Mouse (Mus musculus) bone marrow macrophage, adult 2 months (primary cell): Measurements from ENCODE around the gene Tsc22d4.

ENCODE experiments used
- CTCF ChIP-seq: IDR thresholded peaks from 2 replicates; pipeline ENCODE4 v1.5.1; 2012; ENCODE audit warnings: low read depth, mild to moderate bottlenecking, low read length, moderate library complexity
- POLR2A ChIP-seq: IDR thresholded peaks from 2 replicates; pipeline ENCODE4 v1.6.1; 2012; ENCODE audit warnings: mild to moderate bottlenecking, low read depth, low read length, borderline replicate concordance

DNA sequence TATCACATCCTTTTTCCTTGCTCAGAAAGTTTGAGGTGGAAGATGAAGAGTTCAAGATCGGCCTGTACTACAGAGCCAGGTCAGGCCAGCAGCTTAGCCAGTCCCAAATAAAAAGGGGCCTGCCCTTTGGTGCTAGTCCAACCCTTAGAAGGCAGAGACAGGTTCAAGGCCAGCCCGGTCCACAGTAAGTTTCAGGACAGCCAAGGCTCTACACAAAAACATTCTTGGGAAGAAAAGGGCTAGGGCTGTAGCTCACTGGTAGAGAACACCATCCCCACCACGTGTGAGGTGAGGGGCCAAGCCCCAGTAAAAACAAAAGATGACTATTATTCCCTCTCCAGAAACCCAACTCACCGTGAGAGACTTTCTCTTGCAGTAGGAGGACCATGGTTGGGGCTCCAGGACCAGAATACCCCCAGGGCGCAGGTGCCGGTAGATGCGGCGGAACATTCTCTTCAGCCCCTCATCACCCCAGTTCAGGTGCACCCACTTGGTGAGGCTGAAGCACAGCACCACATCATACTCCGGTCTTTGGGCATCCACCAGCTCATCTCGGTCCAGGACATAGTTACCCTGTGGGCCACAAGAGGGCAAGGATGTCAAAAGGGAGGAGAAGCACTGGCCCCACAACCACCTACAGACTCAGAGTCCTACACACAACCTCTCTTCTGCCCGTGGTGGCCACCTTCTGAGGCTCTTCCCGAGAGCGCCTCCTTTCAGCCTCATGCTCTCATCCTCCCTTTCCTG is 37.4 kb downstream of the Tsc22d4 start:
- TF ChIP-seq CTCF (no peak), POLR2A (no peak)
